Mouse (Mus musculus) forebrain, embryonic 10.5 days (tissue): ENCODE results near the gene Eif4a3. TPM values are rescaled to one million over a fixed set of nuclear protein-coding genes. Genes with fewer than 3 reads are reported as not detected.
"Not testable (repeated sequence)": the region's sequence is repeated elsewhere in the genome, so short reads cannot be mapped to it uniquely, and the experiment has no call there.

Experiments used
- DNase-seq: peaks from one replicate; pipeline ENCODE4 v3.0.0-alpha.2; 2017; ENCODE audit warnings: low spot score; ENCODE audit errors: extremely low spot score
- H3K27ac ChIP-seq: fragments of 300-500 bp; sonication (generic); 2 replicates; pipeline ENCODE4 v1.5.1; 2016; ENCODE audit warnings: mild to moderate bottlenecking
- H3K27me3 ChIP-seq: fragments of 300-500 bp; sonication (generic); 2 replicates; pipeline ENCODE4 v1.6.1; 2016; ENCODE audit warnings: mild to moderate bottlenecking; ENCODE audit not compliant: poor library complexity, severe bottlenecking
- H3K36me3 ChIP-seq: fragments of 300-500 bp; sonication (generic); replicated peaks from 2 replicates; pipeline ENCODE4 v1.6.1; 2016; ENCODE audit warnings: mild to moderate bottlenecking, moderate library complexity
- H3K4me1 ChIP-seq: fragments of 300-500 bp; sonication (generic); 2 replicates; pipeline ENCODE4 v1.6.1; 2016
- H3K4me3 ChIP-seq: fragments of 300-500 bp; sonication (generic); 2 replicates; pipeline ENCODE4 v1.5.1; 2016; ENCODE audit warnings: mild to moderate bottlenecking, moderate library complexity
- H3K9me3 ChIP-seq: fragments of 300-500 bp; sonication (generic); 2 replicates; pipeline ENCODE4 v1.6.1; 2016; ENCODE audit warnings: mild to moderate bottlenecking, moderate library complexity
- WGBS: fragments of 180-500 bp; shearing (Covaris S2); methylation state at CpG from one replicate; pipeline ENCODE4 v1.1.7; 2016; 5-methylcytosine and 5-hydroxymethylcytosine counted together
- polyA plus RNA-seq: library from polyadenylated mRNA; unstranded; fragments of >200 nt; fragmentation: Nextera tagmentation; extraction: Ambion mirVana; gene quantifications from 2 replicates; pipeline ENCODE4 v1.2.1, GENCODE M21; 2016

Gene Eif4a3
- polyA plus RNA-seq, 1 experiment from 2014 or later = 516 TPM

DNA sequence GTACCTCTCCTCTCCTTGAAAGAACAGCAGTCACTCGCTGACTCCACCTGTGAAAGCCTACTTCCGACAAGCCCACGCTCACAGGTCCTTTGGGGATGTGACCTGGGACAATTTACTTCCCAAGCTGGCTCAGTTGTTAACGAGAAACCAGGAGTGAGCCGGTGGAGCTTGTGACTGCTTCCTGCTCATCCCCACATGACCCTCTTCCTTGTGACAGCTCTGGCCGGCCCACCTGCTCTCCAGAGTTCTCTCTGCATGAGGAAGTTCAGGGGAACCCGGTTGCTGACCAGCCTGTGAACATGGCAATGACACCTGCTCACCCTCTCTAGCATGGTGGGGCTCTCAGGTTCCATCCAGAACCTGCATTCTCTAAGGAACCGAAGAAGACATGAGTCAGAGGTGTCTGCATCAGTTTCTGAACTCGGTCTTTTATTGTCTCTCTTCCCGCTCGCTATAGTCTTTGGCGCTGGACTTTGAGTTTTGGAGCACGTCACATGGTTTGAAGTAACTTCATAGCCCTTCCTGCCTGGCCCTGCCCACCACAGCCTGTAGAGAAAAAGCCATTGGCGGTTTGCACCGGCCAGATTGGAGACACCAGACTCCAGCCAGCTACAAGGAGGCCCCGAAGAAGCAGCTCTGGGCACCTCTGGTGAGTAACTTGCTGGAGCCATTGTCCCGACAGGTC is 14.5 kb upstream of the Eif4a3 start:
- WGBS = 82% methylated on average over 17 of the region's 17 CpGs
- Histone ChIP-seq H3K4me1 (no peaks in the 10 kb centered on the region; the same call in 1 of the 2 replicates), H3K9me3 (no peaks in the 10 kb centered on the region), H3K4me3 (no peak overlapping the region), H3K27ac (no peak overlapping the region), H3K27me3 (peaks cover 10% of the 10 kb centered on the region; the same call in 1 of the 2 replicates), H3K36me3 (no peaks in the 10 kb centered on the region)
- no peak for DNase-seq

GRCm38 (mm10) chr11:119310621-119311020 is 10.7 kb upstream of the Eif4a3 start:
- no peaks in the 10 kb centered on the region for H3K36me3 ChIP-seq
- peaks cover 24% of the 10 kb centered on the region for H3K4me1 ChIP-seq
- WGBS = 16% methylated on average over 10 of the region's 10 CpGs
- no peak overlapping the region for H3K4me3 ChIP-seq
- no peak for DNase-seq
- no peaks in the 10 kb centered on the region for H3K9me3 ChIP-seq
- H3K27me3 ChIP-seq = peaks cover 19% of the 10 kb centered on the region
- no peak overlapping the region for H3K27ac ChIP-seq

- no peak for DNase-seq
- Histone ChIP-seq H3K4me1 (peaks cover 30% of the 10 kb centered on the region), H3K4me3 (no peak overlapping the region), H3K27me3 (peaks cover 35% of the 10 kb centered on the region), H3K36me3 (no peaks in the 10 kb centered on the region), H3K27ac (0 out of 2 replicates have a peak overlapping the region, but pooled peaks have one; percentile 48), H3K9me3 (no peaks in the 10 kb centered on the region)
- 38% methylated on average over 11 of the region's 11 CpGs for WGBS
Observed at GRCm38 (mm10) chr11:119307916-119308315, 8.0 kb upstream of the Eif4a3 start.

DNA sequence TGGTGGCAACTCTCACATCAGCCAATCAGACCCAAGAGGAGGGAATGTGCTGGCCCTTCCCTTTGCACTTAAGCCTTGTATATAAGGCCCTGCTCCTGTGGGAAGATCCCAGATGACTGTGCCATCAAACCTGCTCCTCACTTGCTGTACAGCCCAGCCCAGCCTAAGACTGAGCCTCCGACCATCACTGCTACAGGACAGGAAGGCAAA is 7.7 kb upstream of the Eif4a3 start, which contains the start of gene Card14:
Gene Card14, plus strand, starts transcription at position 111 of the 210 bp plus-strand sequence.
- no peak within 1 kb of the TSS for H3K4me3 ChIP-seq
- peaks cover 35% of the 10 kb centered on the region for H3K27me3 ChIP-seq
- no peaks in the 10 kb centered on the region for H3K36me3 ChIP-seq
- H3K9me3 ChIP-seq = no peaks in the 10 kb centered on the region
- peaks cover 30% of the 10 kb centered on the region for H3K4me1 ChIP-seq
- WGBS = 42% methylated on average over 1 of the region's 1 CpGs
- H3K27ac ChIP-seq = 0 out of 2 replicates have a peak within 1 kb of the TSS, but pooled peaks have one; percentile 48
- DNase-seq = no peak

- no peaks in the 10 kb centered on the region for H3K36me3 ChIP-seq
- no peak overlapping the region for H3K4me3 ChIP-seq
- H3K4me1 ChIP-seq = peaks cover 30% of the 10 kb centered on the region
- no peak overlapping the region for H3K27ac ChIP-seq
- peaks cover 35% of the 10 kb centered on the region for H3K27me3 ChIP-seq
- WGBS = 65% methylated on average over 13 of the region's 13 CpGs
- no peaks in the 10 kb centered on the region for H3K9me3 ChIP-seq
- no peak for DNase-seq
Observed at GRCm38 (mm10) chr11:119306762-119307657, 7.1 kb upstream of the Eif4a3 start.

DNA sequence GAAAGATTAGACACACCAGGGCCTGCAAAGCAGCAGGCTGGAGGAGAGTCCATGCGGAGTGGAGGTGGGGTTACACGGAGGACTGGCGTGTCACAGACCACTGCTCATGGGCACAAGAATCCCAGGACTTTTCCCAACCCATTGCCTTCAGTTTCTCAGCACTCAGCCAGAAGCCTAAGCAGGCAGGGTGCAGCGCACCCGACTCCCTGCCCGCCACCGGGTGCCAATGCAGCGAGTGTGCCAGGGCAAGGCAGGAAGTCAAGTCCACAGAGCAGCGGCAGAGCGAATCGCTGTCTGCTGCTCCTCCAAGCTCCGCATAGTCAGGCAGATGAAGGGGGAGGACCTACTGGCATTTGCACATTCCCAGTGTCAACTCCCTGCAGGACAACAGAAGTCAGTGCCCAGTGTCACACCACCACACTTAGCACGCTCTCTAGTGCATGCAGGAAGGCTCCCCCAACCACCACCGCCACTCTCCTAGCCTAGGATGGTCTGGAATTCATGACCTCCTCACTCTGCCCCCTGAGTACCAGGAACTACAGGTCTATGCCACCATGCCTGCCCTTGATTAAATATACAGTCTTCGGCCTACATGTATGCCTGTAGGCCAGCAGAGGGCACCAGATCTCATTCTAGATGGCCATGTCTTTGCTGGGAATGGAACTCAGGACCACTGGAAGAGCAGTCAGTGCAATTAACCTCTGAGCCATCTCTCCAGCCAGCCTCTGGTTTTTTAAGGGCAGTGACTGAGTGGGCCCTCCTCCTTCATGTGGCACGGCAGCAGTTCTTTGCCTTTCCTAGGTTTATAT is 5.2 kb upstream of the Eif4a3 start:
- Histone ChIP-seq H3K27ac (no peak overlapping the region), H3K27me3 (peaks cover 31% of the 10 kb centered on the region), H3K36me3 (no peaks in the 10 kb centered on the region), H3K4me1 (peaks cover 43% of the 10 kb centered on the region), H3K4me3 (no peak overlapping the region), H3K9me3 (no peaks in the 10 kb centered on the region)
- peak; percentile 54 for DNase-seq
- 44% methylated on average over 16 of the region's 16 CpGs for WGBS

- Histone ChIP-seq H3K9me3 (no peaks in the 10 kb centered on the region), H3K36me3 (peaks cover 25% of the 10 kb centered on the region), H3K4me1 (peaks cover 38% of the 10 kb centered on the region), H3K4me3 (peak overlapping the region; percentile 100), H3K27me3 (peaks cover 16% of the 10 kb centered on the region), H3K27ac (peak overlapping the region; percentile 98; the same call in 1 of the 2 replicates)
- DNase-seq = no peak
- WGBS = 47% methylated on average over 2 of the region's 2 CpGs
Observed at GRCm38 (mm10) chr11:119300986-119301385, 1.1 kb upstream of the Eif4a3 start.

GRCm38 (mm10) chr11:119300246-119300935 is 502 bp upstream of the Eif4a3 start:
- DNase-seq = no peak
- 2% methylated on average over 31 of the region's 31 CpGs for WGBS
- H3K4me1 ChIP-seq = peaks cover 34% of the 10 kb centered on the region

DNA sequence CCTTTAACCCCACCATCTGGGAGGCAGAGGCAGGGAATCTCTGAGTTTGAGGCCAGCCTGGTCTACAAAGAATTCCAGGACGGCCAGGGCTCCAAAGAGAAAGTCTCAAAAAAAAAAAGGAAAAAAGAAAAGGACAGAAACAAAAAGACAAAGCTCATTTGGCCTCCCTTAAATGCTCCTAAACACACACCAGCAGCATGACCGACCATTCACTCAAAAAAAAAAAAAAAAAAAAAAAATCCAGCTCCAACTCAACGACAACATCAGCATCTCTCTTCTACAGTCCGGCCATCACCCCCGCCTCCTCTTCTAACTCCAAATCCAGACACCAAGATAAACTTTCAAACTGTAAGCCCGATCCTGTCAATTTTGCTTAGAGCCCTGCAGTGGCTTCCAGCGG is 972 bp downstream of the Eif4a3 start:
- DNase-seq = no peak
- 20% methylated on average over 7 of the region's 7 CpGs for WGBS
- H3K27ac ChIP-seq = peak overlapping the region; percentile 98
- H3K9me3 ChIP-seq = no peaks in the 10 kb centered on the region
- peaks cover 45% of the 10 kb centered on the region for H3K36me3 ChIP-seq
- peaks cover 29% of the 10 kb centered on the region for H3K4me1 ChIP-seq
- peak overlapping the region; percentile 100 for H3K4me3 ChIP-seq
- 0 out of 2 replicates have a peak, but pooled peaks cover 2% of the 10 kb centered on the region for H3K27me3 ChIP-seq

More at GRCm38 (mm10) chr11:119300246-119300935, 502 bp upstream of the Eif4a3 start:
- peaks cover 16% of the 10 kb centered on the region for H3K27me3 ChIP-seq
- peak overlapping the region; percentile 100 for H3K4me3 ChIP-seq
- peak overlapping the region; percentile 98 for H3K27ac ChIP-seq
- H3K36me3 ChIP-seq = peaks cover 31% of the 10 kb centered on the region
- H3K9me3 ChIP-seq = no peaks in the 10 kb centered on the region

GRCm38 (mm10) chr11:119297996-119298395 is 1.9 kb downstream of the Eif4a3 start:
- Histone ChIP-seq H3K27me3 (no peaks in the 10 kb centered on the region), H3K36me3 (peaks cover 55% of the 10 kb centered on the region), H3K4me1 (peaks cover 29% of the 10 kb centered on the region), H3K4me3 (peak overlapping the region; percentile 100), H3K9me3 (no peaks in the 10 kb centered on the region), H3K27ac (no peak overlapping the region)
- DNase-seq = no peak
- whole genome bisulfite sequencing = 88% methylated on average over 6 of the region's 6 CpGs

DNA sequence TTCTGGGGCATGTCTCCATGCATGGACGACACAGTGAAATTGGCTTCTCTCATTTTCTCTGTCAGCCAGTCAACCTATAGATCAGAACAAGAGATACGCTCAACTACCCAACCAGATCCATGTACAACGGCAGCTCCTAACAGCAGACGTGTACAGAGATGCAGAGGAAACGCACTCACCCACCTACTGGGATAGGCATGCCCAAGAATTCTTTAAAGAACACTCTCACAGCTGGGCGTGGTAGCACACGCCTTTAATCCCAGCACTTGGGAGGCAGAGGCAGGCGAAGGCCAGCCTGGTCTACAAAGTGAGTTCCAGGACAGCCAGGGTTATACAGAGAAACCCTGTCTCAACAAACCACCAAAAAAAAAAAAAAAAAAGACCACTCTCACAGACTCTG is 7.0 kb downstream of the Eif4a3 start:
- not testable (repeated sequence) for H3K9me3 ChIP-seq, H3K27me3 ChIP-seq, H3K4me3 ChIP-seq, H3K27ac ChIP-seq, DNase-seq, H3K4me1 ChIP-seq
- peaks cover 99% of the 10 kb centered on the region for H3K36me3 ChIP-seq
- 96% methylated on average over 8 of the region's 8 CpGs for WGBS
